Mouse (Mus musculus) olfactory bulb, adult 2 months (tissue): ENCODE measurements around the gene Zfp831.

ENCODE experiments used
- CTCF ChIP-seq: fragments of 200-500 bp; IDR thresholded peaks from 2 replicates; pipeline ENCODE4 v1.5.1; 2012; ENCODE audit warnings: low read depth, mild to moderate bottlenecking, low read length, moderate library complexity; ENCODE audit not compliant: insufficient read depth
- POLR2A ChIP-seq: fragments of 200-500 bp; IDR thresholded peaks from 2 replicates; pipeline ENCODE4 v1.6.1; 2012; ENCODE audit warnings: mild to moderate bottlenecking, low read depth, low read length, moderate library complexity; ENCODE audit not compliant: insufficient read depth

GRCm38 (mm10) chr2:174596457-174596856, 46.9 kb upstream of the Zfp831 start:
- TF ChIP-seq POLR2A, result no peak
- TF ChIP-seq CTCF, result no peak
